Mouse (Mus musculus): ENCODE measurements around the gene Tpi1. TPM values are rescaled to one million over a fixed set of nuclear protein-coding genes. Genes with fewer than 3 reads are reported as not detected.
"Not testable (repeated sequence)": the region's sequence is repeated elsewhere in the genome, so short reads cannot be mapped to it uniquely, and the experiment has no call there.

Tpi1 gene
- polyA plus RNA-seq, 1 experiment = not detected

DNA sequence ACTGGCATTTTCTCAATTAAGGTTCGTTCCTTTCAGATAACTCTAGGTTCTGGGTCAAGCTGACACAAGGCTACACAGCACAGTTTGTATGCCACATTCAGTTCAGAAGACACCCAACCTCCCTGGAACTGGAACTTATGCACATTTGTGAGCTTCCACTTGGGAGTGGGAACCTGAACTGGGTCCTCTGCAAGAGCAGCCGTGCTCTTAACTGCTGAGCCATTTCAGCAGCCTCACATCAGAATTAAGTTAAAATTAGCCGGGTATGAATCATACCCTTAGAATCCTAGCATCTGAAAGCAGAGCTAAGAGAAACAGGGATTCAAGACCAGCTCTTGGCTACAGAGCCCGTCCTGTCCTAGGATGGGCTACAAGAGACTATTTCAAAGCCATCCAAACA is 6.7 kb downstream of the Tpi1 start:
- Histone ChIP-seq H3K4me1 (ENCODE audit: control insufficient read depth, insufficient read depth, low read length) (peaks cover 43% of the 10 kb centered on the region), H3K4me3 (ENCODE audit: insufficient read depth, low read depth, low read length) (no peak overlapping the region), H3K27ac (ENCODE audit: insufficient read depth, low read depth, low read length) (peak overlapping the region; percentile 96)
- no peak for TF ChIP-seq CTCF (IDR thresholded peaks at IDR 0.05; ENCODE audit: insufficient read depth, low read depth, low read length)
- no peak for TF ChIP-seq POLR2A (IDR thresholded peaks at IDR 0.05; ENCODE audit: insufficient read depth, low read depth, low read length)
- 27% methylated on average over 4 of the region's 4 CpGs for WGBS

- 62% methylated on average over 7 of the region's 7 CpGs for WGBS
- TF ChIP-seq POLR2A (IDR thresholded peaks at IDR 0.05; ENCODE audit: insufficient read depth, low read depth, low read length) (no peak), CTCF (IDR thresholded peaks at IDR 0.05; ENCODE audit: insufficient read depth, low read depth, low read length) (no peak)
- Histone ChIP-seq H3K27ac (ENCODE audit: insufficient read depth, low read depth, low read length) (peak overlapping the region; percentile 94), H3K4me1 (ENCODE audit: control insufficient read depth, insufficient read depth, low read length) (peaks cover 36% of the 10 kb centered on the region), H3K4me3 (ENCODE audit: insufficient read depth, low read depth, low read length) (no peak overlapping the region)
Observed at GRCm38 (mm10) chr6:124806446-124807140, 7.5 kb downstream of the Tpi1 start.

DNA sequence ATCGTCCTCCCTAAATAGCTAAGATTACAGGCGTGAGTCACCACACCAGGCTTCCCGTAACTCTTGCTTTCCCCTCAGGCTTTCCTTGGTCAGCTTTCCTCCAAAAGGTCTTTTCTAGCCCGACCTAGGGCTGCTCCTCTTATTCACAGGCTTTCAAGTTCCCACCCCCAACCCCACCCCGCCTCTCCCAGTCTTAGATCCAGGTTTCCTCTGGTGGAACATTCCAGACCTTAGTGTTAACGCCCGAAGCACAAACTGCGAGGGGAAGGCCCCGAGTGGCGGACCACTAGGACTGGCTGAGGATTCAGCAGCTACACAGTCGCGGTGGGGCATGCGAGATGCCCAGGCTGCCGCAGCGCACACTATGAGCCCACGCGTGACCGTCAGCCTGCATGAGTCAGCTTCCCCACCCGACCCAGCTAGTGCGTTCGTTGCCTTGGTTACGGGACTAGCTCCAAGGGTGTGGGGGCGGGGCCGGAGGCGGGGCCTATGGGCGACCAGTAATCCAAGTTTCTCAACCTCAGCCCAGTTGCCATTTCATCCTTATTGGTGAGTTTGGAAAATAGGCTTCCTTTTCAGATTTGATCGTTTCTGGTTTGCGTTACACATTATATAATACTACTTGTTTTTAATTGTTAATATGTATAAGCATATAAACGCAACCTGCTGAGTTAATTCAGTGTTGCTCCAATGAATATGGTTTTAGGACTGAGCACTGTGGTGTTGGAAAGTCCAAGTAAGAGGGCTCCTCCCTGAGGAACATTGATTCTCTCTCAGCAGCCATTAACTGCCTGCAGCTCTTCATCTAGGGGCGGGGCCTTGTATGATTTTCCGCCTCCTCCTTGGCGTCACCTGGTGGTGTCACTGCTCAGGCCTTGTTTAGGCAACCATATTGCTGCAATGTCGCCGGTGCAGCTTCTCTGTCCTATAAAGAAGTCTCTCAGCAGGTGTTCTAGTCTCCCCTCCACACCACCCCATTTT is 8.5 kb downstream of the Tpi1 start:
- WGBS = 1% methylated on average over 34 of the region's 34 CpGs
- Histone ChIP-seq H3K27ac (ENCODE audit: insufficient read depth, low read depth, low read length) (peak overlapping the region; percentile 94), H3K4me1 (ENCODE audit: control insufficient read depth, insufficient read depth, low read length) (peaks cover 35% of the 10 kb centered on the region), H3K4me3 (ENCODE audit: insufficient read depth, low read depth, low read length) (peak overlapping the region; percentile 35)
- TF ChIP-seq POLR2A (IDR thresholded peaks at IDR 0.05; ENCODE audit: insufficient read depth, low read depth, low read length) (peak; percentile 69), CTCF (IDR thresholded peaks at IDR 0.05; ENCODE audit: insufficient read depth, low read depth, low read length) (no peak)

- H3K4me1 ChIP-seq (ENCODE audit: control insufficient read depth, insufficient read depth, low read length) = peaks cover 25% of the 10 kb centered on the region
- no peak for TF ChIP-seq POLR2A (IDR thresholded peaks at IDR 0.05; ENCODE audit: insufficient read depth, low read depth, low read length)
- TF ChIP-seq CTCF (IDR thresholded peaks at IDR 0.05; ENCODE audit: insufficient read depth, low read depth, low read length) = no peak
- WGBS = 76% methylated on average over 3 of the region's 3 CpGs
- H3K27ac ChIP-seq (ENCODE audit: insufficient read depth, low read depth, low read length) = peak overlapping the region; percentile 93; the same call in 1 of the 2 replicates
- H3K4me3 ChIP-seq (ENCODE audit: insufficient read depth, low read depth, low read length) = no peak overlapping the region
Observed at GRCm38 (mm10) chr6:124804341-124804740, 9.8 kb downstream of the Tpi1 start.

GRCm38 (mm10) chr6:124803691-124804090 is 10.4 kb downstream of the Tpi1 start:
- H3K4me3 ChIP-seq (ENCODE audit: insufficient read depth, low read depth, low read length); H3K27ac ChIP-seq (ENCODE audit: insufficient read depth, low read depth, low read length): not testable (repeated sequence)
- H3K4me1 ChIP-seq (ENCODE audit: control insufficient read depth, insufficient read depth, low read length) = peaks cover 19% of the 10 kb centered on the region
- 97% methylated on average over 4 of the region's 4 CpGs for WGBS

GRCm38 (mm10) chr6:124803061-124803460 is 11.0 kb downstream of the Tpi1 start:
- no peak overlapping the region for H3K4me3 ChIP-seq (ENCODE audit: insufficient read depth, low read depth, low read length)
- peaks cover 13% of the 10 kb centered on the region for H3K4me1 ChIP-seq (ENCODE audit: control insufficient read depth, insufficient read depth, low read length)
- 78% methylated on average over 3 of the region's 3 CpGs for WGBS

DNA sequence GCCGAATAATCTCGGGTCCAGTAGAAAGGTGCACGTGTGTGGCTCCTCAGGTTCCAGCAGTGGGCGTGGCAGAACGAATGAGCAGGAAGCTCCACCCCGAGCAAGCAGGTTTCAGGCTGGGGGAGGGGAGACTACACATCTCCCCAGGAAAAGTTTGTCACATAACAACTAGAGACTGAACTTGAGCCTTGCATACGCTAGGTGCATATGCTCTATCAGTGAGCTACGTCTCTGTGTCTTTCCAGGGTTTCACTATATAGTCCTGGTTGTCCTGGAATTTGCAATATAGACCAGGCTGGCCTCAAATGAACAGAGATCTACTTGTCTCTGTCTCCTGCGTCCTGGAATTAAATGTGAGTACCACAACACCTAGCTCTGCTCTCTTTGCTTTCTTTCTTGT is 11.7 kb downstream of the Tpi1 start:
- not testable (repeated sequence) for H3K4me3 ChIP-seq (ENCODE audit: insufficient read depth, low read depth, low read length); H3K27ac ChIP-seq (ENCODE audit: insufficient read depth, low read depth, low read length); H3K4me1 ChIP-seq (ENCODE audit: control insufficient read depth, insufficient read depth, low read length)
- WGBS = 27% methylated on average over 7 of the region's 9 CpGs

More at GRCm38 (mm10) chr6:124803061-124803460, 11.0 kb downstream of the Tpi1 start:
- no peak overlapping the region for H3K27ac ChIP-seq (ENCODE audit: insufficient read depth, low read depth, low read length)
- TF ChIP-seq POLR2A (IDR thresholded peaks at IDR 0.05; ENCODE audit: insufficient read depth, low read depth, low read length) (no peak), CTCF (IDR thresholded peaks at IDR 0.05; ENCODE audit: insufficient read depth, low read depth, low read length) (no peak)

DNA sequence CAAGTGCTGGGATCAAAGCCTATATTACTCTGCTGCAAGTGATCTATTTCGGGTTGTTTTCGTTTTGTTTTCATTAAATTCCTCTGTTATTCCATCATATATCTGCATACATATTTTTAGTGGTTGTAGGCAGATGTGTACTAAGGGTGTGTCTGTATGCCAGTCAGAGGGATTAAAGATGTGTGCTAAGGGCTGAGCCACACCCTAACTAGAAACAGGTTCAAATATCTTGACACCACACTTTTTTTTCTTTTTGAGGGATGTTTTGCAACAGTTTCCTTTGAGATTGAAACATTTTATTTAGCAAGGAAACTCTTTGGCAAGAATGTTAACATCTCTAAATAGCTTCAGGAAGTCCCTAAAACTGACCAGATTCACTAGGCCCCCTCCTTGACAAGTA is 17.9 kb downstream of the Tpi1 start:
- TF ChIP-seq CTCF (IDR thresholded peaks at IDR 0.05; ENCODE audit: insufficient read depth, low read depth, low read length) (no peak), POLR2A (IDR thresholded peaks at IDR 0.05; ENCODE audit: insufficient read depth, low read depth, low read length) (no peak)
- H3K4me3 ChIP-seq (ENCODE audit: insufficient read depth, low read depth, low read length) = no peak overlapping the region
- H3K4me1 ChIP-seq (ENCODE audit: control insufficient read depth, insufficient read depth, low read length) = no peaks in the 10 kb centered on the region
- WGBS = 85% methylated on average over 2 of the region's 2 CpGs
- H3K27ac ChIP-seq (ENCODE audit: insufficient read depth, low read depth, low read length) = no peak overlapping the region

GRCm38 (mm10) chr6:124795781-124796180 is 18.3 kb downstream of the Tpi1 start:
- WGBS = 41% methylated on average over 4 of the region's 4 CpGs
- H3K4me3 ChIP-seq (ENCODE audit: insufficient read depth, low read depth, low read length) = no peak overlapping the region
- H3K27ac ChIP-seq (ENCODE audit: insufficient read depth, low read depth, low read length) = no peak overlapping the region
- H3K4me1 ChIP-seq (ENCODE audit: control insufficient read depth, insufficient read depth, low read length) = no peaks in the 10 kb centered on the region
- no peak for TF ChIP-seq CTCF (IDR thresholded peaks at IDR 0.05; ENCODE audit: insufficient read depth, low read depth, low read length)
- TF ChIP-seq POLR2A (IDR thresholded peaks at IDR 0.05; ENCODE audit: insufficient read depth, low read depth, low read length) = no peak

Data from olfactory bulb, adult 2 months (tissue).